Mouse (Mus musculus) stomach, embryonic 15.5 days (tissue): ENCODE measurements around the gene Egflam. TPM values are rescaled to one million over a fixed set of nuclear protein-coding genes. Genes with fewer than 3 reads are reported as not detected.

Source experiments
- ATAC-seq: fragments of 200-750 bp; cut with Nextera tagmentation; 2 replicates; pipeline ENCODE4 v1.8.0; 2017; ENCODE audit warnings: low read depth, moderate number of reproducible peaks, moderate TSS enrichment; ENCODE audit not compliant: insufficient read depth, low FRiP score
- H3K27ac ChIP-seq: fragments of 300-500 bp; sonication (generic); 2 replicates; pipeline ENCODE4 v1.5.1; 2015; ENCODE audit warnings: mild to moderate bottlenecking, inconsistent platforms
- H3K27me3 ChIP-seq: fragments of 300-500 bp; sonication (generic); replicated peaks from 2 replicates; pipeline ENCODE4 v1.6.1; 2015; ENCODE audit warnings: inconsistent platforms
- H3K36me3 ChIP-seq: fragments of 300-500 bp; sonication (generic); 2 replicates; pipeline ENCODE4 v1.6.1; 2015; ENCODE audit warnings: inconsistent platforms
- H3K4me1 ChIP-seq: fragments of 300-500 bp; sonication (generic); 2 replicates; pipeline ENCODE4 v1.6.1; 2015; ENCODE audit warnings: inconsistent platforms
- H3K4me2 ChIP-seq: fragments of 300-500 bp; sonication (generic); 2 replicates; pipeline ENCODE4 v1.6.1; 2015; ENCODE audit warnings: mild to moderate bottlenecking, inconsistent platforms
- H3K4me3 ChIP-seq: fragments of 300-500 bp; sonication (generic); replicated peaks from 2 replicates; pipeline ENCODE4 v1.5.1; 2015; ENCODE audit warnings: inconsistent platforms
- H3K9ac ChIP-seq: fragments of 300-500 bp; sonication (generic); 2 replicates; pipeline ENCODE4 v1.6.1; 2015; ENCODE audit warnings: inconsistent platforms
- H3K9me3 ChIP-seq: fragments of 300-500 bp; sonication (generic); 2 replicates; pipeline ENCODE4 v1.6.1; 2016; ENCODE audit warnings: inconsistent platforms
- WGBS: fragments of 180-500 bp; shearing (Covaris S2); methylation state at CpG from one replicate; pipeline ENCODE4 v1.1.7; 2015; 5-methylcytosine and 5-hydroxymethylcytosine counted together
- polyA plus RNA-seq: library from polyadenylated mRNA; unstranded; fragments of >200 nt; fragmentation: Nextera tagmentation; extraction: Ambion mirVana; gene quantifications from 2 replicates; pipeline ENCODE4 v1.2.1, GENCODE M21; 2015

Gene Egflam
- polyA plus RNA-seq, 1 experiment from 2014 or later = 19.0 TPM

- ATAC-seq = no peak
- no peak overlapping the region for H3K27ac ChIP-seq
- H3K4me1 ChIP-seq = no peaks in the 10 kb centered on the region
- peaks cover 5% of the 10 kb centered on the region; the same call in 1 of the 2 replicates for H3K36me3 ChIP-seq
- no peaks in the 10 kb centered on the region for H3K9me3 ChIP-seq
- H3K27me3 ChIP-seq = no peaks in the 10 kb centered on the region
- H3K4me2 ChIP-seq = no peak overlapping the region
- 70% methylated on average over 6 of the region's 6 CpGs for WGBS
- no peak overlapping the region for H3K9ac ChIP-seq
- no peak overlapping the region for H3K4me3 ChIP-seq
These were observed 234.3 kb downstream of the Egflam start for GRCm38 (mm10) chr15:7163851-7164250.

GRCm38 (mm10) chr15:7160321-7160720, 237.9 kb downstream of the Egflam start:
- Histone ChIP-seq H3K27me3 (no peaks in the 10 kb centered on the region), H3K9ac (no peak overlapping the region), H3K4me1 (no peaks in the 10 kb centered on the region), H3K36me3 (peaks cover 13% of the 10 kb centered on the region; the same call in 1 of the 2 replicates), H3K27ac (no peak overlapping the region), H3K4me3 (no peak overlapping the region), H3K4me2 (no peak overlapping the region), H3K9me3 (no peaks in the 10 kb centered on the region)
- WGBS = 82% methylated on average over 8 of the region's 8 CpGs
- no peak for ATAC-seq

- Histone ChIP-seq H3K9me3 (no peaks in the 10 kb centered on the region), H3K4me3 (no peak overlapping the region), H3K27me3 (no peaks in the 10 kb centered on the region), H3K9ac (no peak overlapping the region), H3K27ac (no peak overlapping the region), H3K4me2 (no peak overlapping the region), H3K4me1 (peaks cover 2% of the 10 kb centered on the region; the same call in 1 of the 2 replicates), H3K36me3 (peaks cover 13% of the 10 kb centered on the region; the same call in 1 of the 2 replicates)
- WGBS = 83% methylated on average over 9 of the region's 9 CpGs
- ATAC-seq = no peak
These were observed 238.3 kb downstream of the Egflam start for GRCm38 (mm10) chr15:7159869-7160268.

GRCm38 (mm10) chr15:7157658-7158057, 240.5 kb downstream of the Egflam start:
- no peak overlapping the region for H3K4me3 ChIP-seq
- no peak overlapping the region for H3K9ac ChIP-seq
- H3K27ac ChIP-seq = no peak overlapping the region
- 86% methylated on average over 6 of the region's 6 CpGs for WGBS
- H3K27me3 ChIP-seq = no peaks in the 10 kb centered on the region
- no peak for ATAC-seq
- no peaks in the 10 kb centered on the region for H3K9me3 ChIP-seq
- peaks cover 13% of the 10 kb centered on the region; the same call in 1 of the 2 replicates for H3K36me3 ChIP-seq
- no peak overlapping the region for H3K4me2 ChIP-seq
- peaks cover 5% of the 10 kb centered on the region; the same call in 1 of the 2 replicates for H3K4me1 ChIP-seq
